Mouse (Mus musculus) gastrocnemius, postnatal 10 days (tissue): ENCODE measurements around the gene Npc1l1. TPM values are rescaled to one million over a fixed set of nuclear protein-coding genes. Genes with fewer than 3 reads are reported as not detected.
A peak's percentile ranks its signal among the peaks of the same experiment; 100 is the strongest.

ENCODE experiments used
- DNase-seq: peaks from one replicate; pipeline ENCODE4 v3.0.0; 2021; ENCODE audit warnings: mixed read lengths
- total RNA-seq, 2 experiments: library from RNA; stranded (reverse); gene quantifications; 2 replicates each; pipeline ENCODE4 v1.2.3; 2021

Gene Npc1l1
- total RNA-seq, 2 experiments from 2014 or later: 0.05 to 0.18 TPM

DNA sequence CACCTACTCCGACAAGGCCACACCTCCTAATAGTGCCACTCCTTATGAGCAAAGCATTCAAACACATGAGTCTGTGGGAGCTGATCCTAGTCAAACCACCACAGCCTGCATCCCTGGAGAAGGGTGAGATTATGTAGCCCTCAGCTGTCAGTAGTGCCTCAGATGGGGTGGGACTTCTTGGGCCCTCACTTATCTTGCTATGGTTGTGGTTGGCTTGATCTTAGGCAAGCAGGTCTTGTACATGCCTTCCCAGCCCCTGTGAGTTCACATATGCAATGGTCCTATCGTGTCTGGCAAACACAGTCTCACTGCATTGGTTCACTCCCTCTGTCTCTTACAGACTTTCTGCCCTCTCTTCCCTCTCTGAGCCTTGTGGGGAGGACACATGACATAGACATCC, 22.9 kb downstream of the Npc1l1 start:
- DNase-seq: no peak

- DNase-seq: no peak
These were observed 29.4 kb downstream of the Npc1l1 start for GRCm38 (mm10) chr11:6200570-6200969.

- DNase-seq: peak; percentile 88
These were observed 29.8 kb downstream of the Npc1l1 start, which contains the start of gene Nudcd3 for GRCm38 (mm10) chr11:6200087-6200569. TSS of gene Nudcd3 (minus strand) at chr11:6200415.

DNA sequence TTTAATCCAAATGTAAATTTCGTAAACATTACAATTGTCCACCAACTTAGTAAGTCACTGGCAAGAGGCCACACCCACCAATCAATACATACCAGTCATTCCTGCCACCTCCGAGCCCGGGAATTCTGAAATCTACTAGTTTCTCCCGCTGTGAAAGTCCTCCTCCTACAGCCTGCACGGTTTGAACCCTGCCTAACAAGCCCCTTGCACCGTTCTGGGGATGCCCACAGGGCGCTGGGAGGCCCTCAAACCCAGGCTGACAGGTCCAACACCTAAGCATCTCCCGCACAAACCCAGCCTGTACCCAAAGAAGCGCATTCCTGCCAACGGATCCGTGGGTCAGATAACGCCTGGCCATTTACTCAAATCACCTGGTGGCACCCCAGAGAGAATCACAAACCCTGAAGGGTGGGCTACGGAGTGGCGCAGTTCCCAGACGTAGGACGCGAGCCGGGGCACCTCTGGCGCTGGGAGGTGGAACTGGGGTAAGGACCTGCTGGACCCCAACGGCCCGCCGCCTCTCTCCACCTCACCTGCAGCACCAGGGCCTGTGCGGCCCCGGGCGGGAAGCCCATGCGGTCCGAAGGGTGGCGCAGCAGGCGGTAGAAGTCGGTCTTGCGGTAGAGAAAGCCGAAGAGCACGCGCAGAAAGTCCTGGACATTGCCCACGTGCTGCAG, 30.4 kb downstream of the Npc1l1 start, which contains the start of gene A730071L15Rik:
Gene A730071L15Rik, plus strand, starts transcription at position 620 of the 677 bp plus-strand sequence.
- no peak for DNase-seq

- no peak for DNase-seq
These were observed 31.5 kb downstream of the Npc1l1 start for GRCm38 (mm10) chr11:6198449-6198848.

DNA sequence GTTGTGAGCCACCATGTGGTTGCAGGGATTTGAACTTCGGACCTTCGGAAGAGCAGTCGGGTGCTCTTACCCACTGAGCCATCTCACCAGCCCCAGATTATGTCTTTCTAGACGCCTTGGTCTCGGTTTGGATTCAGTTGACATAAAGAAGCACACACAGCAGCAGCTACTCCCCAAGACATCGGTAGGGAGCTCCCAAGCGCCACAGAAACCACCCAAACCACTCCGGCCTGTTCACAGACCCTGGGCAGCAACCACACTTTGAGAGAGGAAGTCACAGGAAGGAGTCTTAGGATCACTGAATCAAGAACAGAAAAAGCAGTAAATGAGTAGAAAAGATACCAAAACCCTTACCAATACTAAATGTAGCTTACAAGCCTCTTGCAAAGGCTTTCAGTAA, 33.2 kb downstream of the Npc1l1 start:
- DNase-seq: no peak

DNA sequence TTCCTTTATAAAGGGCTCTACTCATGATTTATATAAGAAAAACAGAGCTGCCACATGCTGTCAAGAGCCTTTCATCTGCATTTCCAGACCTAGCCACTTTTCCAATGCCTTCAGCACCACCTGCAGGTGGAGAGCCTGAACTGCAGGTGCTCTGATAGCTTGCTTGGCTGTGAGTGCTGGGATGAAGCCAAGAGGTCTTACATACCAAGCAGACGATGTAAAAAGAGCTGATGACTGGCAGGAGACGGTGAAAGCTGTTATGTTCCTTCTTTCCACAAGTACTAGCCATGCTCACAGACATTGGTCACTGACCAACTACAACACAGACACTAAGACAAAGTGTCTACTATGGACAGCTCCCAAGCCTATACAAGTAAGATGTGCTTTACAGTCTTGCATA, 42.1 kb downstream of the Npc1l1 start:
- peak; percentile 90 for DNase-seq

GRCm38 (mm10) chr11:6187399-6187798, 42.5 kb downstream of the Npc1l1 start:
- DNase-seq: no peak

- no peak for DNase-seq
These were observed 45.6 kb downstream of the Npc1l1 start for GRCm38 (mm10) chr11:6184202-6184935.

GRCm38 (mm10) chr11:6183246-6183645, 46.7 kb downstream of the Npc1l1 start:
- no peak for DNase-seq

GRCm38 (mm10) chr11:6180811-6181399, 49.0 kb downstream of the Npc1l1 start:
- no peak for DNase-seq

GRCm38 (mm10) chr11:6179194-6179593, 50.7 kb downstream of the Npc1l1 start:
- DNase-seq: no peak

DNA sequence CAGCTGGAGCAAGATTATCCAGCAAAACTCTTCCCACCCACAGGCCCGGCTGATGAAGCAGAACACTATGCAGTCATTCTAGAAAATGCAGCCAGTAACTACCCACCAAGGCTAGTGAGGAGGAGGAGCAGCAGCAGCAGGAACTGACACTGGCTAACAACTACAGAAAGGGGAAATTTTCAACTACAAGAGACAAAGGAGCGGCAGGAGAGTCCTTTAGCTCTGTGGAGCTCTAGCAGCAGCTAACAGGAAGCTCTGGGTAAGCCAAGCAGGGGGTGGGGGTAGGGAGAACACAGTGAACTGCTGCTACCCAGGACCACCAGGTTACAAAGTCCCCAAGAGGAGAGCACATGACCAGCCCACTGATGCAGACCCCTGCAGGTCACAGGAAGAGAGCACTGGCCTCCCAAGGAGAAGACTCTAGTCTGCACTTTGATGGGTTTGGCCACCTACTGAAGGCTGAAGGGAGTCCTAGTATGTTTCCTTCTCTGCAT, 51.2 kb downstream of the Npc1l1 start:
- DNase-seq: no peak

GRCm38 (mm10) chr11:6177781-6178420, 52.0 kb downstream of the Npc1l1 start:
- DNase-seq: no peak

GRCm38 (mm10) chr11:6175506-6175905, 54.4 kb downstream of the Npc1l1 start:
- no peak for DNase-seq

- DNase-seq: no peak
These were observed 55.2 kb downstream of the Npc1l1 start for GRCm38 (mm10) chr11:6174719-6175118.

DNA sequence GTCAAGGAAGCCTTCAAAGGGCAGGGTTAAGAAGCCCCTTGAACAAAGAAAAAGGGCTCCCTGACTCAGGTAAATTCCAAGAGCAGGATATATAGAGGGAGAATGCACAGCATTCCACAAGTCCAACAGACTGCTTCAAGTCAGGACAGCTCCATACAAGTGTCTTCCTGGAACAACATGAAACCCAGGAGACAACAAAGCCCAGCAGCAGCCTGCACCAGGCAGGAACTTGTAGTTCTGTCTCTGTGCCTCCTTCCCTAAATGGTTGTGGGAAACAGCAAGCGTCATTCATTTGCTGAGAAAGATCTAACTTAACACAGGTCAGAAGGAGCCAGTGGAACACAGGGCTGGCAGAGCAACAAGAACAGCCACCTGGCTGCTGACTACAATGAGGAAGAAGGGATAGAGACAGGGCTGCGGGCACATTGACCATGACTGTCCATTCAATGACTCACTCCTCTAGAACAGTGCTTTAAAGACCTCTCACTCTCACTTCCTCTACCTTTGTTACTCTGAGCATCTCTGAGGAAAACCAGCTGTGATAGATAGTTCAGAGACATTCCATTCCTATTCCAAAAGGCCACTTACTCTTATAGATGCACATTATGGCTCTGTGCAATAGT, 60.8 kb downstream of the Npc1l1 start:
- no peak for DNase-seq

DNA sequence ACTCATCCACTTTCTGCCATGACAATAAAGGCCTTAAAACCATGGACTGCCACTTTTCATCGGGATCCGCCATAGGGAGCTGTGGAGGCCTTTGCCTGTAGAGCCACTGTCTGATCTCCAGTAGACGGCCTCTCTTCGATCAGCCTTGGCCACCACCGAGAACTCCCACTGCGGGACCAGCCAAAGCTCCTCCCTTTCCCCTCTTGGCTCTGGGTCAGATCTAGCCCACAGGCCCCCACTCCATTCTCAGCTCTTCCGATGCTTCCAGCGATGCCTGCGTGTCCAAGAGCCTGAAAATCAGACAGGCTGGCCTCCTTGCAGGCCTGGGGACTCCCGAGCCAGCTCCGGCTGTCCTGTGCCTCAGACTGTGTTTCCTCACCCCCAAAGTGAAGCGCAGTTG, 63.6 kb downstream of the Npc1l1 start:
- DNase-seq: no peak

DNA sequence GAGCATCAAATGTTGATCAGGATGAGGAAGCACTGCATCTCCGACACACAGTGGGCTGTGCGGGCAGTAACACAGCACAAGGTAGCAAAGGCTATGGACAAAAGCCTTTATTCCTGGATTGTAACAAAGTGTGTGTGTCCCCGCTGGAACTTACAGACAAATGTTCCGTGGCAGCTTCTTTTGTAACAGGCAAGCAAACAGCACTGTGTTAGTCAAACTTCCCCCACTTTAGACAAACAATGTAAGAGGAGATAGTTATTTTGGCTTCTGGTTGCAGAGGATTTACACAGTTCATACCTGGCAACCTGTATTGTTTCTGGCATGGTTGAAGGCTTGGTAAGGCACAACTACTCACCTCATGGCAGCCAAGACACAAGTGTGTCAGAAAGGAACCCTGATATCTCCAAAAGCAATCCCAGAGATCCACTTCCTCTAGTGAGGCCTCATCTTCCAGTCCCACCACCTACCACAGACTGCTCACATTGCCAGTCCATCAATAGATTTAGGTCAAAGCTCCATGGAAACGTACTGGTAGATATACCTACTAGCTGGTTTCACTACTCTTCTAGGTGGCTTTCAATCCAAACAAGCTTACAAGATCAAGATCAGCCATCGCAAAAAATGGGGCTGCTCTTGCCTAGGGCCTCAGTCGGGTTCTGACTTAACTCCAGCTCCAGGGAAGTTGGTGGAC, 64.4 kb downstream of the Npc1l1 start:
- DNase-seq: no peak

DNA sequence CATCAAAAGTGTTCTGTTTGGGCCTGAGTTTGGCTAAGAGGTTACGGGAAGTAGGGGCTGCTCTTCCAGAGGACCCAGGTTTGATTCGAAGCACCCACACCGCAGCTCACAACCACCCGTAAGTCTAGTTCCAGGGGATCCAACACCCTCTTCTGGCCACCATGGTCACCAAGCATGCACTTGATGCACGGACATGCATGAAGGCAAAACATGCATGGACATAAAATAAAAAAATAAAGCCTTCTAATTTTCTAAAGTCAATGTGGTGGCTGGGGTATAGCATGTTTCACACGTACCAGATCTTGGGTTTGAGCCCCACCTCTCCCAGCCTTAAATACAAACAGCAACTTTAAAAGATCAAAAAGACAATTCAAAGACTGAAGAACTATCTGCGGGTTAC, 65.2 kb downstream of the Npc1l1 start:
- DNase-seq: no peak

- DNase-seq: no peak
These were observed 66.2 kb downstream of the Npc1l1 start for GRCm38 (mm10) chr11:6163706-6164105.
